Mouse (Mus musculus) megakaryocyte, embryonic 14.5 days (primary cell): ENCODE measurements around the gene Dst. TPM values are rescaled to one million over a fixed set of nuclear protein-coding genes. Genes with fewer than 3 reads are reported as not detected.

ENCODE experiments used
- H3K27me3 ChIP-seq: replicated peaks from 2 replicates; pipeline ENCODE3; 2012; ENCODE audit warnings: inconsistent platforms
- H3K36me3 ChIP-seq: replicated peaks from 2 replicates; pipeline ENCODE3; 2012; ENCODE audit warnings: low read length, inconsistent platforms, mixed read lengths
- H3K4me1 ChIP-seq: 2 replicates; pipeline ENCODE4 v1.6.1; 2012; ENCODE audit warnings: inconsistent platforms
- H3K4me3 ChIP-seq: replicated peaks from 2 replicates; pipeline ENCODE3; 2012; ENCODE audit warnings: moderate library complexity, mild to moderate bottlenecking, inconsistent platforms
- H3K9me3 ChIP-seq: 2 replicates; pipeline ENCODE4 v1.6.1; 2012; ENCODE audit warnings: inconsistent platforms
- FLI1 ChIP-seq: IDR thresholded peaks from 2 replicates; pipeline ENCODE4 v1.6.1; 2012; ENCODE audit warnings: low read length, inconsistent platforms, mixed read lengths
- GATA1 ChIP-seq: IDR thresholded peaks from 3 replicates; pipeline ENCODE4 v1.6.1; 2012; ENCODE audit warnings: mixed read lengths, low read length, inconsistent platforms, borderline replicate concordance
- polyA plus RNA-seq: library from polyadenylated mRNA; stranded (reverse); fragments of >175 nt; gene quantifications from 2 replicates; pipeline ENCODE4 v1.2.3, GENCODE M21; 2012; ENCODE audit warnings: low replicate concordance; ENCODE audit not compliant: insufficient read depth

Dst gene
- polyA plus RNA-seq, 1 experiment, result 4.2 TPM

DNA sequence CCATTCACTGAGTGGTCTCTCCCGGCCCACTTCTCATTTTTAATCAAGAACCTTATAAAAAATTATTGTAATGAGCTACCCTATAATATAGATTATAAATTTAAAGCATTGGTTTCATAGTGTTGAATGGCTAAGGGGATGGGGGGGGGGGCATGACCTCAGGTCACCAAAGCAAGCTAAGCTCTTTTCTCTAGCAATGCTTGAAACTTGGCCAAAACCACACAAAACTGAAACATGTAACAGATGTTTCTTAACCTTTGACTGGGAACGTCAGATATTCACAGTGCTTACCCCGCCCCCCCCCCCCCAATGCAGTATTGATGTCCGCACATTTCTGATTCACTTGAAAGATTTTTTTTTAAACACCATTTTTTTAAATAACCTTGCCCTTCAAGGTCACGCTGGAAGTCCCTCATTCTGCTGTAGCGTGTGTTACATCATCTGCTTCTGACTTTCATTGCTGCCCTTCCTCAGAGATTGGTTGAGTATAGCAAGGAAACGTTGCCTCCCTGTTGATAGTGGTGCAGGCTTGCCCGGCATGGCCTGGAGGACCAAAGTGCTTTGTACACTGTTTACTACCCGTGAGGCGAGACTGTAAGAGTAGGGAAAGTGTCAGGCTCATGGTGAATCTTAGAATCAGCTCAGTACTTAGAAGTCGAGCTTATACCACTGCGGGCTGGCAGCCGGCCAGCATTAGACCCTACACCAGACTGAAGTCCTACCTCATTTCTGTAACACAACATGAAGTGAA is 380.9 kb downstream of the Dst start:
- Histone ChIP-seq H3K4me3 (no peak overlapping the region), H3K4me1 (no peaks in the 10 kb centered on the region), H3K36me3 (peaks cover 29% of the 10 kb centered on the region), H3K9me3 (peaks cover 15% of the 10 kb centered on the region), H3K27me3 (no peaks in the 10 kb centered on the region)
- TF ChIP-seq FLI1 (no peak), GATA1 (no peak)

DNA sequence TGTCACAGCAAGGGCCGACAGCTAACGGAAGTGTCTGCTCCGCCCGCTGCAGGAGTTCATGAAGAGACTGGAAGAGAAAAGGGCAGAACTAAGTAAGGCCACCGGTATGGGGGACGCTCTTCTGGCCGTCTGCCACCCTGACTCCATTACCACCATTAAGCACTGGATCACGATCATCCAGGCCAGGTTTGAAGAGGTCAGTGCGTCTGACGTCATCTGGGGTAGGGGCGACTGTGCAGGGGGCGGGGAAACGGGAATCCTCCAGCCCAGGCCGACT is 381.4 kb downstream of the Dst start:
- H3K4me1 ChIP-seq, result no peaks in the 10 kb centered on the region
- H3K27me3 ChIP-seq, result no peaks in the 10 kb centered on the region
- no peak overlapping the region for H3K4me3 ChIP-seq
- peaks cover 15% of the 10 kb centered on the region for H3K9me3 ChIP-seq
- no peak for TF ChIP-seq FLI1
- no peak for TF ChIP-seq GATA1
- H3K36me3 ChIP-seq, result peaks cover 29% of the 10 kb centered on the region

DNA sequence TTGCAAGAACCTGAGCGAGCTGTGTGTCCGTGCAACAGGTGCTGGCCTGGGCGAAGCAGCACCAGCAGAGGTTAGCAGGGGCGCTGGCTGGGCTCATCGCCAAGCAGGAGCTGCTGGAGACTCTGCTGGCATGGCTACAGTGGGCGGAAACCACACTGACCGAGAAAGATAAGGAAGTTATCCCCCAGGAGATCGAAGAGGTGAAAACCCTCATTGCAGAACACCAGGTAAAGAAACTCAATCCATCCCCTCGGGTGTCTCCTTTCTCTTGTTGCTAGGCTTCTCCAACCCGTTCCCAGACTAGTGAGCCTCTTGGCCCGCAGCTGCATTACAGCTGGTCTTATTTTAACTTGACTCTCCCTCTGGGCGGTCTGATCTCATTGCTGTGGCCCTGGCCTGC is 382.3 kb downstream of the Dst start:
- TF ChIP-seq FLI1 (no peak), GATA1 (no peak)
- no peaks in the 10 kb centered on the region for H3K4me1 ChIP-seq
- no peaks in the 10 kb centered on the region for H3K27me3 ChIP-seq
- peaks cover 29% of the 10 kb centered on the region for H3K36me3 ChIP-seq
- no peak overlapping the region for H3K4me3 ChIP-seq
- peaks cover 15% of the 10 kb centered on the region for H3K9me3 ChIP-seq

DNA sequence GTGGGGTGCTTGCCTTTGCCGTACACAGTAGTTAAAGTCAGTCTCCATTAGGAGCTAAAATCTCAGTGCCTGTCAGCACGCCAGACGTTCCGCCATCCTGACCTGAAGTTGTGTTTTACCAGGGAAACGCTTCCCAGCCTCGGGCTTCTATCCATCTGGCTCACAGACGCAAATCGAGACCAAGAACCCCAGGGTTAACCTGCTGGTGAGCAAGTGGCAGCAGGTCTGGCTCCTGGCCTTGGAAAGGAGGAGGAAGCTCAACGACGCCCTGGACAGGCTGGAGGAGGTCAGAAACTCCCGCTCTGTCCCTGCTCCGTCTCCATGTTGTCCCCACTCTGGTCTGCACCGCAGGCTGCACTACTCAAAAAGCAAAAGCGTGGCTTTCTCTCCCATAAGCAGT is 385.2 kb downstream of the Dst start:
- H3K27me3 ChIP-seq, result no peaks in the 10 kb centered on the region
- H3K4me3 ChIP-seq, result no peak overlapping the region
- H3K9me3 ChIP-seq, result peaks cover 15% of the 10 kb centered on the region
- peaks cover 27% of the 10 kb centered on the region for H3K36me3 ChIP-seq
- TF ChIP-seq GATA1 (no peak), FLI1 (no peak)
- no peaks in the 10 kb centered on the region for H3K4me1 ChIP-seq

DNA sequence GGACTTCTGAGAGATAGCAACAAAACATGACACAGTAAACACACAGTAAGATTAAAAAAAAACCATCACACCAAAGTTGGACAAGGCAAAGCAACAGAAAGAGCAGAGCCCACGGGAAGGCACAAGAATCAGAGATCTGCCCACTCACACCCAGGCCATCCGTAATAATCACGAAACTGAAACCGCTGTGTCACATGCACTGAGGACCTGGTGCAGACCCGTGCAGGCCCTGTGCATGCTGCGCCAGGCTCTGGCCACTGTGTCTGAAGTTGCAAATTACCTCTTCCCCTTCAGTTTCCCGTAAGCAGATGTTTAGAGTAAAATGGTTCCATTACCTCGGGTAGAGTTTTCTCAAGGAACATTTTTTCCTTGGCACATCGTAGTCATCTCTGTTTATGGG is 389.6 kb downstream of the Dst start:
- H3K4me3 ChIP-seq, result no peak overlapping the region
- TF ChIP-seq GATA1 (no peak), FLI1 (no peak)

DNA sequence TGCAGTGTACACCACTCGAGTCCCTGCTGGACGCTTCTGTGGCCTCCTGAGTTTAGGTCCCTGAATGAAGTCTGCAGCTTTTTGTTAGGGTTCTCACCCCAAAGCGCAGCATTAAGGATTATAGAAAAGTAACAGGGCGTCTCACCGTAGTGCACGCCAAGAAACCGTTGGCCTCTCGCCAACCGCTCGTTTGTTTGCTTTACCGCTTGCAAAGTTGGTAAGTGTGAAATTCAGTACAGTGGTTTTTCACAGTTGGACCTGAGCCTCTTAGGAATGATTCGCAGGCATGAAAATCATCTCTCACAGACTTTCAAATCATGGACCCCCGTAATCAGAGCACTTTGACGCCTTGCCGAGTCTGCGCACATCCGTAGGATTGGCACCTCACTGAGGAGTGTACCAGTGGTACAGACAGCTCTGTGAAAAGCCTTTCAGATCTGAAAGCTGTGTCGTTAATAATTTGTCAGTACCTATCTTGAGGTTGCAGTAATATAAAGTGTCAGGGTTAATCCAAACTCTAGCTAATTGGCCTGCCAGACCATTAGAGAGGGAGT is 390.7 kb downstream of the Dst start:
- TF ChIP-seq FLI1 (no peak), GATA1 (no peak)
- Histone ChIP-seq H3K36me3 (peaks cover 5% of the 10 kb centered on the region), H3K27me3 (no peaks in the 10 kb centered on the region), H3K9me3 (peaks cover 7% of the 10 kb centered on the region; the same call in 1 of the 2 replicates), H3K4me3 (no peak overlapping the region), H3K4me1 (no peaks in the 10 kb centered on the region)

More for the DNA sequence above, 389.6 kb downstream of the Dst start:
- H3K27me3 ChIP-seq, result no peaks in the 10 kb centered on the region
- peaks cover 8% of the 10 kb centered on the region for H3K36me3 ChIP-seq
- H3K4me1 ChIP-seq, result no peaks in the 10 kb centered on the region
- H3K9me3 ChIP-seq, result peaks cover 4% of the 10 kb centered on the region; the same call in 1 of the 2 replicates

DNA sequence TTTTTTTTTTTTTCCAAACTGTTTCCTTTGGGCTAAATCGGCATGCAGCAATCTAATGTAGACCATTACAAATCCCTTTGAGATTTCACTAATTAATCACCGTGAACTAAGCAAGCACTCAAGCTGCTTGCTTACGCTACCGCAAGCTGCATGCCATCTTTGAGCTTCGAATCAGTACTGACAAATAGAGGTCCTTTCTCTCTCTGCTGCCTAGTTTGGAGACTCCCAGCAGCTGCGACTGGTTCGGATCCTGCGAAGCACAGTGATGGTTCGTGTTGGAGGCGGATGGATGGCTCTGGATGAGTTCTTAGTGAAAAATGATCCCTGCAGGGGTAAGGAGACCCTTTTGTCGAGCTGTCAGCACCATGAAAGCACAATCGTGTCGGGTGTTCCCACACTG is 391.5 kb downstream of the Dst start:
- Histone ChIP-seq H3K9me3 (peaks cover 7% of the 10 kb centered on the region; the same call in 1 of the 2 replicates), H3K27me3 (no peaks in the 10 kb centered on the region), H3K36me3 (peaks cover 5% of the 10 kb centered on the region), H3K4me1 (no peaks in the 10 kb centered on the region), H3K4me3 (no peak overlapping the region)
- TF ChIP-seq FLI1, result no peak
- TF ChIP-seq GATA1, result no peak

DNA sequence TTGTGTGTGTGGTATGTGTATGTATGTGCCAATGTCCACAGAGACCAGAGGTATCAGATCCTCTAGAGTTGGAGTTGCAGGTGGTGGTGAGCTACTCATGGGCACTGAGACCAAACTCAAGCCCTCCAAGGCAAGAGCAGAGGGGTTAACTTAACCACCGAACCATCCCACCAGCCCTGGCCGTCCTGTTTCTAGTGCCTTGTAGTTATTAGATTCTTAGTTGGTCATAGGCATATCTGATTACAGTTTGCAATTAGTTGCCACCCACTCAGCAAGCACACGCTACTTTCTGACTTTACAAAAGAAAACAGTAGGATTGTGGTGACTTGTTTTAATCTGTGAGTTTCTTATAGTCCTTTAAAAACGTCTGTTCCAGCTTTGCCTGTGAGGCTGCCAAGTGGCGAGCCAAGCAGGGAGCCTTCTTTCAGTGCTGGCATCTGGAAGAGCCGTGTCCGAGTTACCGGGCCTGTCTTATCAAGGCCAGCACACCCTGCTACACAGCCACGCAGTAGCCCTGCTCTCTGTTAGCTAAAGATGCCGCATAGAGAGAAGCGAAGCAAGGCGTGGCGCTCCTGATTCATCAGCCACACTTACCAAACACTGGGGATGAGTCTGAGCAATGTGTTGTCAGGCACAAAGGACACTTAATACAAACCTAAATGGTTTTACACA is 392.4 kb downstream of the Dst start:
- peaks cover 7% of the 10 kb centered on the region; the same call in 1 of the 2 replicates for H3K9me3 ChIP-seq
- TF ChIP-seq GATA1 (no peak), FLI1 (no peak)
- H3K27me3 ChIP-seq, result no peaks in the 10 kb centered on the region
- no peak overlapping the region for H3K4me3 ChIP-seq
- H3K4me1 ChIP-seq, result no peaks in the 10 kb centered on the region
- H3K36me3 ChIP-seq, result peaks cover 5% of the 10 kb centered on the region

DNA sequence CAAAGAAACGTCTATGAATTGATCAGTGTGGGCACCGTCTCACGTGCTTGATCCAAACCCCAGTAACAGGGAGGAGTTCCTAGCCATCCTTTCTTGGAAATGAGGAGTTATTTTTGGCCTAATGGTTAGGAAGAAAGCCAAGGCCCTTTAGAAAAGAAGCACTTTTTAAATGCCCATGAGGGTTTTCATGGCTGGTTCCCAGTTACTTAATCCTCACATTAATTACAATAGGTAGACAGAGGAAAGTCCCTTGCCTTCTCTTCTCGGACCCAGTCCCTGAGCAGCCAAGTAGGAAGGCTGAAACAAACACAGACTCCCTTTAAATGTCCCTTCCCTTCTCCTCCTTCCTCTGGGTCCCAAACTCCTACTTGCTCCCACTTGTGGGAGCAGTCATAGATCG is 396.2 kb downstream of the Dst start:
- Histone ChIP-seq H3K4me3 (no peak overlapping the region), H3K27me3 (no peaks in the 10 kb centered on the region), H3K4me1 (no peaks in the 10 kb centered on the region), H3K36me3 (peaks cover 10% of the 10 kb centered on the region), H3K9me3 (peaks cover 7% of the 10 kb centered on the region; the same call in 1 of the 2 replicates)
- no peak for TF ChIP-seq FLI1
- no peak for TF ChIP-seq GATA1

DNA sequence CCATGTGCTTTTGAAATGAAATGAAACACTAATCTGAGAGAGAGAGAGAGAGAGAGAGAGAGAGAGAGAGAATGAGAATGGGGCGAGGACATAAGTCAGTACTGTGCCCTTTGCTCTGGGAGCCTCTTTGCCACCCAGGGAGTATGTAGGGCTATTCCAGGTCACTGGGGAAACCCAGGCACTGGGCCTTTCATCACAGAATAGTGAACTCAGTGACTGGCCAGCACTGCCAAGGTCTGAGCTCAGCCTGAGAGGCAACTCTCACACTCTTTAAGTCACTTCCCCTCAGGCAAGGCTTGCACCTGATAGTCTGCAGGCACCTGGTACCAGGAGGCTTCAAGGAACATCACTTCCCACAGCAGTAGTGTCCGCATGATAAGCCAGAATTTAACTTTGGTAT is 398.7 kb downstream of the Dst start:
- no peak for TF ChIP-seq FLI1
- TF ChIP-seq GATA1, result no peak
- no peaks in the 10 kb centered on the region for H3K4me1 ChIP-seq
- no peak overlapping the region for H3K4me3 ChIP-seq
- H3K9me3 ChIP-seq, result peaks cover 7% of the 10 kb centered on the region; the same call in 1 of the 2 replicates
- H3K27me3 ChIP-seq, result no peaks in the 10 kb centered on the region
- peaks cover 10% of the 10 kb centered on the region for H3K36me3 ChIP-seq
